Mouse (Mus musculus) E14TG2a.4 (cell line): ENCODE data around the gene Apeh.

ENCODE experiments used
- H3K27me3 ChIP-seq: 2 replicates; pipeline ENCODE4 v1.6.1; 2014; ENCODE audit warnings: low read length, control low read depth; ENCODE audit not compliant: insufficient read depth
- H3K36me3 ChIP-seq: 2 replicates; pipeline ENCODE4 v1.6.1; 2014; ENCODE audit warnings: low read length, control low read depth; ENCODE audit not compliant: insufficient read depth
- H3K4me1 ChIP-seq: replicated peaks from 2 replicates; pipeline ENCODE4 v1.6.1; 2014; ENCODE audit warnings: low read depth, low read length, control low read depth
- H3K4me3 ChIP-seq: replicated peaks from 2 replicates; pipeline ENCODE4 v1.5.1; 2014; ENCODE audit warnings: mild to moderate bottlenecking, low read length
- H3K9me3 ChIP-seq: 2 replicates; pipeline ENCODE4 v1.6.1; 2014; ENCODE audit warnings: low read length, control low read depth
- CTCF ChIP-seq: conservative IDR thresholded peaks from 2 replicates; pipeline ENCODE4 v1.5.1; 2014; ENCODE audit warnings: low read length
- NANOG ChIP-seq: IDR thresholded peaks from 2 replicates; pipeline ENCODE4 v1.6.1; 2014; ENCODE audit warnings: borderline replicate concordance, low read length, mixed read lengths
- POU5F1 ChIP-seq: IDR thresholded peaks from 2 replicates; pipeline ENCODE4 v1.6.1; 2014; ENCODE audit warnings: low read length, borderline replicate concordance

Apeh gene

DNA sequence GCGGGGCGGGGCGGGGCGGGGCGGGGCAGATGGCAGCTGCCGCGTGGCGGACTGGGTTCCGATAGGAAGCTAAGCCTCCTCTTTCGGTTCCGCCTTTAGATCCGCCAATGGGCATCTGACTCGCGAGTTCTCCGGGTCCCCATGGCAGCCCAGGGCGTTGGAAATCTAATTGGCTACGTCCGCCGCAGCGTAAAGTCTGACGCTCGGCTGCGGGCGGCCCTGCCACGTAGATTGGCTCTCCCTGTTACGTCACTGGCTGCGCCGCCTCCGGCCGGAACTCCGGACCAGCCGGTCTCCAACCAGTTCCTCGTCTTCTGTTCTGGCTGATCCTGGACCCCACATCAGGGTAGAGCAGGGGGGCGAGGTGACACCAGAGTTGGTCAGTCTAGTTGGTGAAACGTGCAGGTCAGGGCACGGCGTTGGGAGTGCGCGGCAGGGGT, 45.4 kb downstream of the Apeh start, which contains the start of gene Gmppb:
Gene Gmppb, plus strand, starts transcription at position 227 of the 440 bp plus-strand sequence.
- no peak for TF ChIP-seq POU5F1
- TF ChIP-seq NANOG: no peak
- no peak for TF ChIP-seq CTCF
- Histone ChIP-seq H3K4me1 (peaks cover 87% of the 10 kb centered on the region), H3K27me3 (no peaks in the 10 kb centered on the region), H3K36me3 (peaks cover 61% of the 10 kb centered on the region), H3K4me3 (peak within 1 kb of the TSS; percentile 90), H3K9me3 (no peaks in the 10 kb centered on the region)

GRCm38 (mm10) chr9:108048566-108048955, 45.8 kb downstream of the Apeh start:
- peak overlapping the region; percentile 80 for H3K4me3 ChIP-seq
- peaks cover 82% of the 10 kb centered on the region for H3K4me1 ChIP-seq
- no peak for TF ChIP-seq CTCF
- no peak for TF ChIP-seq NANOG
- no peak for TF ChIP-seq POU5F1
- no peaks in the 10 kb centered on the region for H3K27me3 ChIP-seq
- H3K36me3 ChIP-seq: peaks cover 64% of the 10 kb centered on the region
- H3K9me3 ChIP-seq: no peaks in the 10 kb centered on the region

- Histone ChIP-seq H3K4me1 (peaks cover 76% of the 10 kb centered on the region), H3K4me3 (peak overlapping the region; percentile 80), H3K27me3 (no peaks in the 10 kb centered on the region), H3K36me3 (peaks cover 69% of the 10 kb centered on the region), H3K9me3 (no peaks in the 10 kb centered on the region)
- no peak for TF ChIP-seq NANOG
These were observed 46.5 kb downstream of the Apeh start for GRCm38 (mm10) chr9:108047601-108048565.

DNA sequence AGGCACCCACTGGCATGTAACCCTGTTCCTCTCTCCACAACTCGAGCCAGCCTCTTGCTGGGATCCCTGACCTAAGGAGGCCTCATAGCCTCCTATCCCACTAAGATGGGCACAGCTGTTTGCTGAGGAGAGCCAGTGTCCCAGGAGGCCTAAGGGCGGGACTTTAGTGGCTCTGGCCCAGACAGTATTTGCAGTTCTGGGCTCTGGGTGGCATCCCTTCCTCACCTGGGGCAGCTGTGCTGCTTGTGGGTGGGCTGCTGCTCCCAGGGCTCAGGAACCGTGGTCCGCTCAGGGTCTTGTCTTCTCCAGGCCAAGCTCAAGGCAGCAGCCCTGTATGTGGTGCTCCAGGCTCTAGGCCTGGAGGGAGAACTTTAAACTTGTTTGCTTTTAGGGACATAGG, 47.8 kb downstream of the Apeh start:
- H3K4me3 ChIP-seq: no peak overlapping the region
- H3K9me3 ChIP-seq: no peaks in the 10 kb centered on the region
- no peaks in the 10 kb centered on the region for H3K27me3 ChIP-seq
- H3K4me1 ChIP-seq: peaks cover 64% of the 10 kb centered on the region
- TF ChIP-seq NANOG (no peak), CTCF (no peak), POU5F1 (no peak)
- H3K36me3 ChIP-seq: peaks cover 72% of the 10 kb centered on the region

GRCm38 (mm10) chr9:108044751-108045492, 49.5 kb downstream of the Apeh start:
- Histone ChIP-seq H3K9me3 (no peaks in the 10 kb centered on the region), H3K27me3 (no peaks in the 10 kb centered on the region), H3K4me1 (peaks cover 47% of the 10 kb centered on the region), H3K4me3 (no peak overlapping the region), H3K36me3 (peaks cover 67% of the 10 kb centered on the region)
- TF ChIP-seq CTCF (peak; percentile 56), POU5F1 (no peak), NANOG (no peak)
